Mouse (Mus musculus) liver, adult (tissue): Measurements from ENCODE around the gene Tsc22d3.

Experiments
- GATA4 ChIP-seq: IDR thresholded peaks from 2 replicates; pipeline ENCODE4 v1.6.1; 2014; ENCODE audit warnings: mild to moderate bottlenecking, low read length; ENCODE audit not compliant: insufficient replicate concordance

The Tsc22d3 gene

DNA sequence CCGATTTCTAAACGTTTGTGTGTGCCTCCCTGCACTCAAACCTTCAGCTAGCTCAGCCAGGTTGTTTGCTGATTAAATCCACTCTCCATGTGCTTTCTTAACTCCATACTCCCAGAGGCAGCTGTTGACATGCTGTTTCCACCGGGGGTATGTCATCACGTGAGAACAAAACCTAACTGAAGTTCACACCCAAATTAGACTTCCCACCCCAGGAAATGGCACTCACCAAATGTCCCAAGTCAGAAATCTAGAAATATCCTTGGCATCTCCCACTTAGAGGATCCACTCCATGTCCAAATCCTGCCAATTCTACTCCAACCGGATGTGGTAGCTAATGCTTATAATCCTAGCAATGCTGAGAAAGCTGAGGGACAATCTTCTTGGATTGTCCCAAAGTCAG lies 100.2 kb downstream of the Tsc22d3 start:
- no peak for TF ChIP-seq GATA4

DNA sequence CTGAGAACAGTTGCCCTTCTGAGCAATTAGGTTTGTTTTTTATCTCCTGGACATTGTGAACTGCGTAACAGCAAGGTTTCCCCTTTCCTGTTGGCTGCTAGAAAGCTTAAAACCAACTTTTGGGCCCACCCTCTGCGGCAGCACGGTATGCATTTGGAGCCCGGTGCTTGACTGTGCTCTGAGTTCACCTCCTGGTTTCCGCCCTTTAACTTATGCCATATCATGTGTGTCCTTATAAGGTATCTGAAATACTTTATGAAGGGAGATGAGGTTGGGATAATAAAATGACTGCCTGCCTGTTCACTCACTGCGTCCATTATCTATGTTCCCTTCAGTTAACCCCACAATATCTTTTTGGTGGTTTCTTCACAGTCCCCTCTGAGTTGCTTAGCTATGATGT lies 106.3 kb downstream of the Tsc22d3 start:
- no peak for TF ChIP-seq GATA4

DNA sequence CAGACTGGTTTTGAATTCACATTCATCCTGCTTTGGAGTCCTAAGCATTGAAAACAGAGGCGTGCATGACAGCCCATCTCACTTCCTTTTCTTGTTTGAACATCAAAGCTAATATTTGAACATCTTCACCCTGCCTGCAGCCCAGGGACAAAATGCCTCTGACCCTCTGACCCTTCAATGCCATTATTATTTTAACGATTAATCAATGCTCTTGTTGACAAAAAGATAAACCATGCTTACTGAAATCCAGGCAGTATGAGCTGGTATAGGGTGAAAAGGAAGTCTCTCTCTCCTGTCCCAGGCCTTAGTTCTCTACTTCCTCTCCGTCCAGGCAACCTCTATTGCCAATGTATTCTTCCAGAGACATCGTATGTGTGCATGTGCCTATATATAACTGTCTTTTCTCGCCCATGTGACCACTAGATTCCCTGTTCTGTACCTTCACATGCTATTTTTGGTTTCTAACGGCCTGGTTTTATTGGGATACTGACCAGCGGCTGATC lies 106.9 kb downstream of the Tsc22d3 start:
- TF ChIP-seq GATA4 = peak; percentile 50; the same call in 1 of the 2 replicates

DNA sequence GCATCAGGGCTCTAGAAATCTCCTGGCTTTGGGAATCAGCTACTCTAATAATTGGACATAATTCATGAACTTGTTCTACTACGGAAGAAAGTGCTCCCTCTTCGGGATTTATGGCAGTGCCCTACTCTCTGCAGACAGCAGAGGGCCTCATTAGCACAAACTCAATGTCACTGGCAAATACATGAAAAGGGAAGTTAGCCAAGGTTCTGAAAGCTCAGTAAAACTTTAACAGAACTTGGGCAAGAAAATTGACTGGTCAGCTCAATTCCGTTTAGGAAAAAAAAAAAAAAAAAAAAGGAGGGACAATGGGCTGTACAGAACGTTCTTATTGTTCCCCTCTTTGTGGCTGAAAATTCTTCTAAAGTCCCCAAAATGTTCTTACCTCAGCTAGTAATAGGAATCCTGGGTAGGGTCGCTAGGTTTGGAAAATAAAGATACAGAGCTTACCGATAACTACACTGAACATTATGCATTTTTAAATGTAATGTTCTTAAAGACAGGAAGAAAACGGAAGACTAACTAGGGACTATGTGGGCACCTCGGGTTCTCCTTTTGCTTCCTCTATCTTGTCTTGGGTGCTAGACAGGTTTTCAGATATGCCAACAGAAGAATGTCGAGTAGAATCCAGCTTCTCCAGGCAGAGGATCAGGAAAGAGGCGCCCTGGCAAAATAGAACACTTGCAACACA lies 108.4 kb downstream of the Tsc22d3 start:
- TF ChIP-seq GATA4 = no peak

DNA sequence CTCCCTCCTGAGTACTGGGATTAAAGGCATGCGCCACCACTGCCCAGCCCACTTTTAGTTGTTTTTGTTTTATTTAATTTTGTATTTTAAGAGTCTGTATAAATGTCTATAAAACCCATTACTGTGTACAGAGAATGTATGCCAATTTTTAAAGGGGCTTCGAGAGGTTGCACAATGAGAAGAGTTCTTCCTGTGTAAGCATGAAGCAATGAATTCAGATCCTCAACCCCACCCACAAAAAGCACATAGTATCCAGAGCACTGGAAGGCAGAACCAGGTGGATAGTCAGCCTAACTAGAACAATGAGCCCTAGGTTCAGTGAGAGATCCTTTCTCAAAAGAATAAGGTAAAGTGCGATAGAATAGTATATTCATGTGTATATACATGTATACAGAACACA lies 110.3 kb downstream of the Tsc22d3 start:
- no peak for TF ChIP-seq GATA4
